Mouse (Mus musculus): ENCODE data around the gene Spag4.
A peak's percentile ranks its signal among the peaks of the same experiment; 100 is the strongest.
"Not testable (repeated sequence)": the region's sequence is repeated elsewhere in the genome, so short reads cannot be mapped to it uniquely, and the experiment has no call there.

Spag4 gene

DNA sequence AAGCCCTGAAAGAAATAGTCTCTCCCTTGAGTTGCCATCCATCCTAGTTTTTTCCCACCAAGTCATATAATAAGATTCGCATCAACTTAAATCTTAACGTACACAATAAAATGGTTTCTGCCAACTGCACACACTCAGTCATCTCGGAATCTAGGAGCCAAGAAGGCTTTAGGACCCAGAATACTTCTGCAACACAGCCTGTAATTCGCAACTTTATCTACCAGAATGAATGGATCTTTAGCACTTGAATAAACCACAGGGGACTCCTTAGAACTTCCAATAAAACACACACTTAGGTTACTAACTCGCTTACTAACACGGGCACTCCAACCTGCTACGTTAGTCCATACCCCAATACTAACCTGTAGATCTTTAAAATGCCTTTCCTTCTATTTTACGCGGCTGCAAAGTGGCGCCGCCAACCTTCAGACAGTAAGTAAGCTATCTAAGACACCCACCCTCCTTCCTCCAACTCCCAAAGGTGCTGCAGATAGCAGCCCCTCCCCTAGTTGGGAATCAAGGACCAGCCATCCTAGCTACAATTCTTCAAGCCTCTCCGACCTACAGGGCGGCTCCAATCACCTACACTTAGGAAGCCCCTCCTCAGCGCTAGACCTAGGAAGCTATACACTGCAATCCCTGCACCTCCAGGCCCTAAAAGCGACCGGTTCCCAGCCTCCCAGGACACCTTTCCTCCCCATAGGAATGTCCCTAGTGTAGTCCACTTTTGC is 45.8 kb downstream of the Spag4 start:
- no peak for DNase-seq

DNA sequence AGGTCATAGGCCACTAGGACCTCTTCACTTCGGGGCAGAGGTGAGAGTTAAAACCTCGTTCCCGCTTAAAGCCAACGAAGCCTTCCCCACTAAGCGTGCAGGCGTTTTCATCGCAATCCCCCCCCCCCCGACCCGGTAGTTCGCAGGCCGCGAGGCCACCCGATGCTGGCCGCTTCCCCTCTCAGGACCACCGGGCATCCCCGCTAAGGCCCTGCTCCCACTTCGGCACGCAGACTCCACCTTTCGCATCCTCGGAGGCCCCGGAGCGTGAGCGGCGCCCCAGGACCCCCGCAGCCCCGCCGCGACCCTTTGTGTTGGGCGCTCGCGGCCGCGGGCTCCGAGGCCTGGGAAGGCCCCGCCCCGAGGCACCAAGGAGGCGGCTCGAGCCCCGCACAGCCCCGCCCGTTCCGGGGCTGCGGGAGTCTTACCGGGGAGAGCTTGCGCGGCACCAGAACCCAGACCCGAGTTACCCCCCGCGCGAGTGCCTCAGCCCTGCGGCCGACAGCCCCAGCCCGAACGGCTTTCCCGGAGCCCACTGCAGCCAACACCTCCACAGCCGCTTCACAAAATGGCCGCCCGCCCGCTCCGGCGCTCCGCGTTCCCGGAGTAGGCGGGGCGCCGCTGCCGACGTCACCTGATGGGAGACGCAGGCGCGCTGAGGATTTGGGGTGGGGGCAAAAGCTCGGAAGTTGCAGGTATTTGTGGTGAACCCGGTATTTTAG is 46.5 kb downstream of the Spag4 start, which contains the start of the genes Cpne1 and Rbm12:
Gene Cpne1, minus strand, starts transcription at position 608 of the 722 bp plus-strand sequence.
Gene Rbm12, minus strand, starts transcription at position 621 of the 722 bp plus-strand sequence.
- peak; percentile 88 to 91 for DNase-seq

GRCm38 (mm10) chr2:156112080-156112423 is 47.1 kb downstream of the Spag4 start:
- not testable (repeated sequence) for DNase-seq

DNA sequence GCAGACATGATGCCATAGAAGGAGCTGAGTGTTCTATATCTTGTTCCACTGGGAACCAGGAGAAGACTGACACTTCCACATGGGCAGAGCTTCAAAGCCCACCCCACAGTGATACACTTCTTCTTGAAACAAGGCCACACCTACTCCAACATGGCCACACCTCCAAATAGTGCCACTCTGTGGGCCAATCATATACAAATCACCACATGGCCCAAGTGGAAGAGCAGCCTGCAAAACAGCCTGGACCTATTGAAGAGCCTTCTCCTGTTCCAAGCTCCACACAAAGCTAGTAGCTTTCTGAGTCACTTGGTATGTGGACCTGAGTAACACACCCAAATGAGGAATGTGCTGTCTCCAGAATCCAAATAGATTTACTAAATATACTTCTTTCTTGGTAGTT is 54.6 kb downstream of the Spag4 start:
- no peak for DNase-seq

Data from lung, adult 18-20 months (tissue).